Mouse (Mus musculus): ENCODE data around the gene Trim28.
A peak's percentile ranks its signal among the peaks of the same experiment; 100 is the strongest.

GRCm38 (mm10) chr7:13010005-13010908, 11.3 kb downstream of the Trim28 start, which contains the start of gene Zbtb45:
- TF ChIP-seq CTCF (IDR thresholded peaks at IDR 0.05; ENCODE audit: borderline replicate concordance, insufficient read depth, low read length) (no peak), POLR2A (IDR thresholded peaks at IDR 0.05; ENCODE audit: low read depth, low read length) (peak; percentile 31; the same call in 1 of the 2 replicates)
